Comparison of ENCODE assay signal across 15 mouse cellular contexts in genomic region chr2:168147722-168148432, GRCm38 (mm10). TPM values are rescaled to one million over a fixed set of nuclear protein-coding genes. Genes with fewer than 3 reads are reported as not detected.
DNase-seq lines count a peak whose midpoint lies in the region; ATAC-seq and TF ChIP-seq lines count a peak whose summit lies in the region.
"Had no signal": no experiment of that assay in that cellular context is flagged by ENCODE, and none has a peak within 500 bp of the region (broad histone marks: within the 10 kb centered on the region; RNA-seq: fewer than 3 reads in every experiment).

No protein-coding gene starts in this region.

- H3K27ac ChIP-seq in kidney, postnatal 0 days: no peak overlapping the region
- peak overlapping the region; percentile 42; the same call in 1 of the 2 replicates for H3K27ac ChIP-seq in liver, embryonic 12.5 days
- H3K27ac ChIP-seq: embryonic facial prominence, embryonic 12.5 days; hindbrain, postnatal 0 days had no signal

- 66% methylated on average over 22 of the region's 22 CpGs for WGBS in kidney, postnatal 0 days
- WGBS in liver, embryonic 12.5 days (ENCODE audit: insufficient replicate concordance): 68% methylated on average over 22 of the region's 22 CpGs

- TF ChIP-seq CTCF in E14TG2a.4 (conservative IDR thresholded peaks at IDR 0.05; ENCODE audit: low read length): no peak
- no peak for TF ChIP-seq CTCF in kidney, postnatal 0 days (IDR thresholded peaks at IDR 0.05; ENCODE audit: low read depth)

- peak; percentile 56 for DNase-seq in adrenal gland, postnatal 14 days
- DNase-seq in adrenal gland, adult 2 months: no peak
- DNase-seq in kidney, postnatal 0 days (ENCODE audit: low spot score): no peak
- no peak for DNase-seq in right cerebral cortex, postnatal 10 days (ENCODE audit: low spot score in 2 of 2)
- no peak for DNase-seq in cerebellum, adult 8-10 months
- no peak for DNase-seq in spleen, adult 18-20 months
- DNase-seq: cerebellum, postnatal 25 days; heart, adult 11 months; left cerebral cortex, postnatal 4 days; midbrain, embryonic 14.5 days had no signal

- H3K9me3 ChIP-seq in E14TG2a.4 (ENCODE audit: low read length): no peaks in the 10 kb centered on the region
- H3K9me3 ChIP-seq in kidney, postnatal 0 days (replicated peaks; ENCODE audit: low read length): no peaks in the 10 kb centered on the region
- H3K9me3 ChIP-seq in liver, embryonic 12.5 days (replicated peaks): no peaks in the 10 kb centered on the region
- H3K9me3 ChIP-seq: embryonic facial prominence, embryonic 12.5 days had no signal

- no peak overlapping the region for H3K9ac ChIP-seq in kidney, postnatal 0 days (ENCODE audit: low read depth, low read length)
- H3K9ac ChIP-seq in liver, embryonic 12.5 days: no peak overlapping the region
- H3K9ac ChIP-seq: embryonic facial prominence, embryonic 12.5 days had no signal

- ATAC-seq in kidney, postnatal 0 days (replicated peaks; ENCODE audit: low FRiP score, low read depth): peak; percentile 52; the same call in 1 of the 2 replicates
- peak; percentile 38 for ATAC-seq in liver, embryonic 12.5 days
- ATAC-seq: hindbrain, postnatal 0 days; lung, postnatal 0 days had no signal

- peaks cover 11% of the 10 kb centered on the region; the same call in 1 of the 2 replicates for H3K27me3 ChIP-seq in E14TG2a.4 (ENCODE audit: insufficient read depth, low read length)
- H3K27me3 ChIP-seq in kidney, postnatal 0 days (ENCODE audit: insufficient read depth, low read length): no peaks in the 10 kb centered on the region
- no peaks in the 10 kb centered on the region for H3K27me3 ChIP-seq in liver, embryonic 12.5 days (replicated peaks)
- H3K27me3 ChIP-seq: embryonic facial prominence, embryonic 12.5 days had no signal

- no peaks in the 10 kb centered on the region for H3K36me3 ChIP-seq in E14TG2a.4 (ENCODE audit: insufficient read depth, low read length)
- no peaks in the 10 kb centered on the region for H3K36me3 ChIP-seq in kidney, postnatal 0 days (ENCODE audit: insufficient read depth, low read length)
- no peaks in the 10 kb centered on the region for H3K36me3 ChIP-seq in liver, embryonic 12.5 days
- H3K36me3 ChIP-seq: embryonic facial prominence, embryonic 12.5 days had no signal

- no peak overlapping the region for H3K4me2 ChIP-seq in kidney, postnatal 0 days (ENCODE audit: low read length)
- H3K4me2 ChIP-seq in liver, embryonic 12.5 days: no peak overlapping the region
- H3K4me2 ChIP-seq: embryonic facial prominence, embryonic 12.5 days had no signal

- peaks cover 75% of the 10 kb centered on the region for H3K4me1 ChIP-seq in E14TG2a.4 (replicated peaks; ENCODE audit: low read depth, low read length)
- no peaks in the 10 kb centered on the region for H3K4me1 ChIP-seq in kidney, postnatal 0 days (replicated peaks; ENCODE audit: insufficient read depth, low read length)
- peaks cover 6% of the 10 kb centered on the region; the same call in 1 of the 2 replicates for H3K4me1 ChIP-seq in liver, embryonic 12.5 days

- peak overlapping the region; percentile 63 for H3K4me3 ChIP-seq in E14TG2a.4 (replicated peaks; ENCODE audit: low read length)
- H3K4me3 ChIP-seq in kidney, postnatal 0 days (replicated peaks; ENCODE audit: low read depth, low read length): no peak overlapping the region
- no peak overlapping the region for H3K4me3 ChIP-seq in liver, embryonic 12.5 days
- H3K4me3 ChIP-seq: embryonic facial prominence, embryonic 12.5 days had no signal

RNA-seq across cellular contexts. Expression of gene Adnp, which starts 59.0 kb away (rescaled TPM):
- 48.9 and 51.8 TPM in 2 replicates for total RNA-seq in adrenal gland, postnatal 14 days (2021)
- 10 to 100 TPM; 43.9 to 65.5 TPM for total RNA-seq in adrenal gland, adult 2 months (2021)
- 16.4 and 18.6 TPM in 2 replicates for polyA plus RNA-seq in adrenal gland, adult 2 months (2012; rRNA removed)
- polyA plus RNA-seq in kidney, postnatal 0 days (2015; fragmentation: Nextera tagmentation; extraction: Ambion mirVana): 6.0 and 13.1 TPM in 2 replicates
- polyA plus RNA-seq in liver, embryonic 12.5 days (2016; fragmentation: Nextera tagmentation; extraction: Ambion mirVana): 7.7 and 8.6 TPM in 2 replicates
